Mouse (Mus musculus) intestine, postnatal 0 days (tissue): ENCODE data around the gene Hprt. TPM values are rescaled to one million over a fixed set of nuclear protein-coding genes. Genes with fewer than 3 reads are reported as not detected.
"Not testable (repeated sequence)": the region's sequence is repeated elsewhere in the genome, so short reads cannot be mapped to it uniquely, and the experiment has no call there.

Experiments
- ATAC-seq: fragments of 200-750 bp; cut with Nextera tagmentation; 2 replicates; pipeline ENCODE4 v1.8.0; 2017; ENCODE audit warnings: mild to moderate bottlenecking, moderate TSS enrichment, moderate library complexity
- H3K27ac ChIP-seq: fragments of 300-500 bp; sonication (generic); 2 replicates; pipeline ENCODE4 v1.5.1; 2014; ENCODE audit warnings: mild to moderate bottlenecking, low read depth, low read length, moderate library complexity
- H3K27me3 ChIP-seq: fragments of 300-500 bp; sonication (generic); replicated peaks from 2 replicates; pipeline ENCODE4 v1.6.1; 2014; ENCODE audit warnings: low read length, mixed read lengths; ENCODE audit not compliant: control insufficient read depth, insufficient read depth
- H3K36me3 ChIP-seq: fragments of 300-500 bp; sonication (generic); 2 replicates; pipeline ENCODE4 v1.6.1; 2014; ENCODE audit warnings: mild to moderate bottlenecking, moderate library complexity; ENCODE audit not compliant: control insufficient read depth, insufficient read depth
- H3K4me1 ChIP-seq: fragments of 300-500 bp; sonication (generic); replicated peaks from 2 replicates; pipeline ENCODE4 v1.6.1; 2014; ENCODE audit warnings: antibody characterized with exemption, low read length, mixed read lengths; ENCODE audit not compliant: control insufficient read depth, insufficient read depth
- H3K4me2 ChIP-seq: fragments of 300-500 bp; sonication (generic); replicated peaks from 2 replicates; pipeline ENCODE4 v1.6.1; 2014; ENCODE audit warnings: low read depth, mild to moderate bottlenecking, moderate library complexity
- H3K4me3 ChIP-seq: fragments of 300-500 bp; sonication (generic); 2 replicates; pipeline ENCODE4 v1.5.1; 2014; ENCODE audit warnings: low read depth, low read length
- H3K9ac ChIP-seq: fragments of 300-500 bp; sonication (generic); 2 replicates; pipeline ENCODE4 v1.6.1; 2014; ENCODE audit warnings: mild to moderate bottlenecking, low read depth, low read length
- H3K9me3 ChIP-seq: fragments of 300-500 bp; sonication (generic); 2 replicates; pipeline ENCODE4 v1.6.1; 2016; ENCODE audit warnings: mixed run types; ENCODE audit not compliant: control insufficient read depth
- CTCF ChIP-seq: sonication (generic); IDR thresholded peaks from 2 replicates; pipeline ENCODE4 v1.5.1; 2016; ENCODE audit warnings: low read depth, mild to moderate bottlenecking, control low read depth, antibody characterized with exemption, moderate library complexity
- WGBS: fragments of 180-500 bp; shearing (Covaris S2); extraction: QIAGEN DNeasy Blood & Tissue Kit; methylation state at CpG from one replicate; pipeline ENCODE4 v1.1.7; 2014; 5-methylcytosine and 5-hydroxymethylcytosine counted together
- polyA plus RNA-seq: library from polyadenylated mRNA; unstranded; fragments of >200 nt; fragmentation: Nextera tagmentation; extraction: Ambion mirVana; gene quantifications from 2 replicates; pipeline ENCODE4 v1.2.1, GENCODE M21; 2015

The Hprt gene
- polyA plus RNA-seq, 1 experiment from 2014 or later, result 219 TPM

- no peak overlapping the region for H3K27ac ChIP-seq
- no peaks in the 10 kb centered on the region for H3K4me1 ChIP-seq
- H3K27me3 ChIP-seq, result no peaks in the 10 kb centered on the region
- H3K4me3 ChIP-seq, result no peak overlapping the region
- WGBS, result 54% methylated on average over 3 of the region's 3 CpGs
- TF ChIP-seq CTCF, result peak; percentile 71
- no peaks in the 10 kb centered on the region for H3K36me3 ChIP-seq
- no peak overlapping the region for H3K9ac ChIP-seq
- no peak overlapping the region for H3K4me2 ChIP-seq
- H3K9me3 ChIP-seq, result no peaks in the 10 kb centered on the region
- no peak for ATAC-seq
Measured at GRCm38 (mm10) chrX:53006062-53006461, 18.1 kb downstream of the Hprt start.

- no peak for ATAC-seq
- Histone ChIP-seq H3K4me3 (no peak overlapping the region), H3K27ac (no peak overlapping the region), H3K4me1 (no peaks in the 10 kb centered on the region), H3K27me3 (no peaks in the 10 kb centered on the region), H3K9me3 (no peaks in the 10 kb centered on the region), H3K9ac (no peak overlapping the region), H3K4me2 (no peak overlapping the region), H3K36me3 (0 out of 2 replicates have a peak, but pooled peaks cover 2% of the 10 kb centered on the region)
- TF ChIP-seq CTCF, result peak; percentile 55
Measured at GRCm38 (mm10) chrX:53015549-53015948, 27.6 kb downstream of the Hprt start.

GRCm38 (mm10) chrX:53023021-53023420, 35.1 kb downstream of the Hprt start:
- no peak for ATAC-seq

GRCm38 (mm10) chrX:53024268-53024667, 36.3 kb downstream of the Hprt start:
- H3K4me1 ChIP-seq, H3K27ac ChIP-seq, H3K9me3 ChIP-seq, H3K36me3 ChIP-seq, H3K4me2 ChIP-seq, H3K27me3 ChIP-seq, H3K9ac ChIP-seq, H3K4me3 ChIP-seq, ATAC-seq: not testable (repeated sequence)
- peak; percentile 67 for TF ChIP-seq CTCF
- WGBS, result 17% methylated on average over 3 of the region's 3 CpGs

More at GRCm38 (mm10) chrX:53023021-53023420, 35.1 kb downstream of the Hprt start:
- WGBS, result 86% methylated on average over 2 of the region's 2 CpGs
- Histone ChIP-seq H3K4me2 (no peak overlapping the region), H3K27ac (no peak overlapping the region), H3K27me3 (no peaks in the 10 kb centered on the region), H3K9ac (no peak overlapping the region), H3K4me1 (no peaks in the 10 kb centered on the region), H3K9me3 (no peaks in the 10 kb centered on the region), H3K4me3 (no peak overlapping the region), H3K36me3 (no peaks in the 10 kb centered on the region)
- no peak for TF ChIP-seq CTCF

- TF ChIP-seq CTCF, result peak; percentile 52
- Histone ChIP-seq H3K27me3 (no peaks in the 10 kb centered on the region), H3K4me3 (no peak overlapping the region), H3K27ac (no peak overlapping the region), H3K4me2 (no peak overlapping the region), H3K9ac (no peak overlapping the region), H3K36me3 (no peaks in the 10 kb centered on the region), H3K4me1 (no peaks in the 10 kb centered on the region), H3K9me3 (no peaks in the 10 kb centered on the region)
- WGBS, result 55% methylated on average over 11 of the region's 11 CpGs
- ATAC-seq, result peak; percentile 67; the same call in 1 of the 2 replicates
Measured at GRCm38 (mm10) chrX:53025471-53026223, 37.7 kb downstream of the Hprt start.

- H3K4me1 ChIP-seq, result no peaks in the 10 kb centered on the region
- H3K4me3 ChIP-seq, result no peak overlapping the region
- no peak overlapping the region for H3K9ac ChIP-seq
- no peak for TF ChIP-seq CTCF
- H3K27me3 ChIP-seq, result no peaks in the 10 kb centered on the region
- no peaks in the 10 kb centered on the region for H3K36me3 ChIP-seq
- no peaks in the 10 kb centered on the region for H3K9me3 ChIP-seq
- H3K4me2 ChIP-seq, result no peak overlapping the region
- no peak for ATAC-seq
- WGBS, result 74% methylated on average over 5 of the region's 5 CpGs
- H3K27ac ChIP-seq, result no peak overlapping the region
Measured at GRCm38 (mm10) chrX:53029559-53029958, 41.6 kb downstream of the Hprt start.

- TF ChIP-seq CTCF, result no peak
- 80% methylated on average over 4 of the region's 4 CpGs for WGBS
- Histone ChIP-seq H3K4me3 (no peak overlapping the region), H3K27me3 (no peaks in the 10 kb centered on the region), H3K27ac (no peak overlapping the region), H3K4me2 (no peak overlapping the region), H3K9me3 (no peaks in the 10 kb centered on the region), H3K36me3 (no peaks in the 10 kb centered on the region), H3K9ac (no peak overlapping the region), H3K4me1 (no peaks in the 10 kb centered on the region)
- no peak for ATAC-seq
Measured at GRCm38 (mm10) chrX:53038194-53038593, 50.3 kb downstream of the Hprt start.
